Mouse (Mus musculus) embryonic fibroblast, embryonic 13.5 days (primary cell): ENCODE measurements at regions not wholly inside any gene's neighbourhood (a gene's known extent, or its start where the extent isn't known, plus 50 kb on each side); places are given as distances from the start of the nearest gene placed in this dataset.

Experiments
- H3K27ac ChIP-seq: 2 replicates; pipeline ENCODE4 v1.5.1; 2012; ENCODE audit warnings: low read length, control low read depth, inconsistent platforms; ENCODE audit not compliant: insufficient read depth
- H3K4me1 ChIP-seq: 2 replicates; pipeline ENCODE4 v1.6.1; 2011; ENCODE audit warnings: low read length; ENCODE audit not compliant: control insufficient read depth, insufficient read depth
- H3K4me3 ChIP-seq: 2 replicates; pipeline ENCODE4 v1.5.1; 2011; ENCODE audit warnings: mild to moderate bottlenecking, control low read depth, low read length; ENCODE audit not compliant: insufficient read depth
- CTCF ChIP-seq: IDR thresholded peaks from 2 replicates; pipeline ENCODE4 v1.5.1; 2011; ENCODE audit warnings: mild to moderate bottlenecking, control low read depth, low read length, moderate library complexity, borderline replicate concordance; ENCODE audit not compliant: insufficient read depth
- POLR2A ChIP-seq: IDR thresholded peaks from 2 replicates; pipeline ENCODE4 v1.6.1; 2011; ENCODE audit warnings: low read depth, mild to moderate bottlenecking, control low read depth, low read length, moderate library complexity

DNA sequence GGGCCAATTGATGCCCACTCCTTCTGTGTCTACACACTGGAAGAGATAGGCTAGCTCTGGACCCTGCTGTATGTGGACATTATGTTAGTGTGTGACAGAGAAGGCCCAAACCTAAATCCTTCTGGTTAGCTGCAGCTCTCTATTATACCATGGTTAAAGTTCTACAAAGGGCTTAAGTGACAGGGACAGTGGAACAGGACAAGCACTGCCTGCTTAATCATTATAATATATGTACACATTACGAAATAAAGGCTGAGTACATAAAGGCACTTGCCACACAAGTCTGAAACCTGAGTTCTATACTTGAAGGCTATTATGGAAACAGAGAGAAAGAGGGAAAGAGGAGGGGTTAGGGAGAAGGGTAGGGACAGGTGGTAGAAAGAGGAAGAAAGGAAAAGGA lies 55.2 kb downstream of the Rdh14 start:
- Histone ChIP-seq H3K4me3 (no peak overlapping the region), H3K4me1 (peaks cover 2% of the 10 kb centered on the region; the same call in 1 of the 2 replicates), H3K27ac (no peak overlapping the region)
- TF ChIP-seq POLR2A (no peak), CTCF (no peak)

DNA sequence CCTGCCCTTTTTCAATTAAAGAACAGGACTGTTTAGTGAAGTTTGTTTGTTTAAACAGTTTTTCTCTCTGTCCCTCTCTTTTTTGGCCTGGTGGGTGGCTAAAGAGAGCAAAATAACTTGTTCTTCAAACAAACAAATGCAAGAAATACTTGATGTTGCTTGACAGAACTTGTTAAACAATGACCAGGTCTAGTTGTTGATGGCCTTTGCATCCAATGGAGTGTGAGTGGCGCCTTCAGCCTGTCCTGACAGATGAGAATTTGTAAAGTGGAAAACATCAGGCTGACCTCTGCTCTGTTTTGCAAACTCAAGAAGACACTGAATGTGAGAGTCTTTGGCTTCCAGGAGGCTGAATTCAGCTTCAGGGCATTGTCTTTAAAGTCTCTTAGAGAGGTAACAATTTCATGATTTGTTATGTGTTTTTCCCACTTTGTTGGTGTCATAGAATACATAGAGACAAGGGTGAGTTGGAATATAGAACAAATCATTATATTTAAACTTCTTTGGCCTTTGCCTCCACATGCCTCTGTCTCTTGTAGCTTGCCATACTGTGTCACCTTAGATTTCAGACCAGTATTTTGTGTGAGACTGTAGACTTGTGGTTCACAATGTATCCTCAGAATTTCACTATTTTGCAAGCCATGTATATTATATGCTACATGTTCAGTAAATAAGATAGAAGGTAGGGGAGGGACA lies 67.5 kb downstream of the Rdh14 start:
- H3K4me1 ChIP-seq = 0 out of 2 replicates have a peak, but pooled peaks cover 2% of the 10 kb centered on the region
- H3K27ac ChIP-seq = no peak overlapping the region
- no peak overlapping the region for H3K4me3 ChIP-seq
- TF ChIP-seq CTCF (no peak), POLR2A (no peak)

- TF ChIP-seq POLR2A (no peak), CTCF (no peak)
- 0 out of 2 replicates have a peak, but pooled peaks cover 2% of the 10 kb centered on the region for H3K4me1 ChIP-seq
- H3K4me3 ChIP-seq = no peak overlapping the region
- peak overlapping the region; percentile 83 for H3K27ac ChIP-seq
These were observed 71.2 kb downstream of the Rdh14 start for GRCm38 (mm10) chr12:10461796-10462195.

DNA sequence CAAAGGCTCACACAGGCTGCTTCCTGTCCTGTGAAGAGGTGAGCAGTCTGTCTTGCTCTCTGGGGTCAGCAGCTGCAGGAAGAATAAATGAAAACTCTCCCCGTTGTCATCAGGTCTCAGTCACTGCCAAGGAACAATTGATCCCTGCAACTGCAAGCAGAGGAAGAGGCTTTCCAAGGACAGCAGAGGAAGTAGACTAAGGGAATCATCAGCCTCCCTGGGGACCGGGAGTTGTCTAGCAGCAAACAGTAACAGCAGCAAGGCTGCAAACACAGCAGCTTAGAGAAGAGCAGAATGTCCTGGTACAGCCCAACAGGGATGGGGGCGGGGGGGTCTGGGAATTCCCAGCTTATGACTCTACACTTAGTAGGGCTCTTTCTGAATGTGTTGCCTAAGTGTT lies 72.4 kb downstream of the Rdh14 start:
- Histone ChIP-seq H3K27ac (no peak overlapping the region; the same call in 1 of the 2 replicates), H3K4me1 (0 out of 2 replicates have a peak, but pooled peaks cover 2% of the 10 kb centered on the region), H3K4me3 (no peak overlapping the region)
- TF ChIP-seq CTCF (no peak), POLR2A (no peak)

DNA sequence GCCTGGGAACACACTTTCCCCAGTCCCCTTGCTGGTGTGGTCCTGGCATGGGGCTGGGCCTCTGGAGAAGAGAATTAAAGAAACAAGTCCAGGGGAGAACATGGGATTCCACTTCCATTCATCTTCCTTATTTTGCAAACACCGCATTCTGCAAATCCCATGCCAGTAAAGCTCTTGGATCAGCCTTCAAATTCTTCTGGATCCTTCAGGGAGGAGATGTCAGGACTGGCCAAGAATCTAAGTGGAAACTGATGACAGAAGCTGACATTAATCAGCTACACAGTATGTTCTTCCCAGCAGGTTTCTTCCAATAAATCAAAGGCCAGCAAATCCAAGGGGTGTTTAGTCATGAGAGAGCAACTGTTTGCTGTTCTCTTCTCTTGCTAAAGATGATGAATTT lies 83.4 kb downstream of the Rdh14 start:
- H3K27ac ChIP-seq = no peak overlapping the region
- TF ChIP-seq POLR2A = no peak
- TF ChIP-seq CTCF = no peak

GRCm38 (mm10) chr12:10480781-10481180 lies 90.2 kb downstream of the Rdh14 start:
- no peaks in the 10 kb centered on the region for H3K4me1 ChIP-seq
- no peak for TF ChIP-seq POLR2A
- TF ChIP-seq CTCF = no peak
- no peak overlapping the region for H3K27ac ChIP-seq
- H3K4me3 ChIP-seq = no peak overlapping the region

More for the DNA sequence above, 83.4 kb downstream of the Rdh14 start:
- no peak overlapping the region for H3K4me3 ChIP-seq
- H3K4me1 ChIP-seq = 0 out of 2 replicates have a peak, but pooled peaks cover 2% of the 10 kb centered on the region

DNA sequence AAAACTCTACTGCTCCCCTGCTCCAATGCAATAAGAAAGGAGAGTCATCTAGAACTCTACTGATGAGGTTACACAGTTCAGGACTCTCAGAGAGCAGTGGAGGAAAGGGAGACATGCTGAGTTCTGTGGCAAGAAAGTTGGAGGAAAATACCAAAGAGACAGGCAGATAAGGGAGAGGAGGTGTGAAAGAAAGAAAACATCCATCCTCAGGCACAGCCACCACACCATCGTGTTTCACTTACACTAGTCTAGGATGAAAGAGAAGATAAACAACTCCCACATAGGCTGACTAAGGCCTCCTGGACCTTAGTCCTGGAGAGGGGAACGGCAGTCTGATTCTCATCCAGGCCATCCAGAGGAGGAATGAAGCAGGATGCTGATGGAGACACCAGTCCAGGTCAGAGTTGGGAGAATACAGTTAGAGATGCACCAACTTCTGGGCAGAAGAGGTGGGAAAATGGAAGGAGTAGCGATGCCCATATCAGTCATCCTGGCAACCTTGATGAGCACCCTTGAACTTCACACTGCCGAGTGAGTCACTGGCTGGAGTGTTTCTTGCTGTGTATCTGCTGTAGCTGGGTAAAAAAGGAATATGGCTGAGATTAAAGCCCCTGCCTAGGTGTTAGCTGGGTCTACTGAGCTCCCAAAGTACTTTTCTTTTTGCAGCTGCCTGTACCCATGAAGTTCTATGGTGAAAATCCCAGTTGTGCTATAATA lies 91.9 kb downstream of the Rdh14 start:
- Histone ChIP-seq H3K27ac (no peak overlapping the region), H3K4me3 (no peak overlapping the region)
- TF ChIP-seq CTCF (no peak), POLR2A (no peak)

GRCm38 (mm10) chr12:10506721-10507120 lies 116.1 kb downstream of the Rdh14 start:
- Histone ChIP-seq H3K27ac (no peak overlapping the region), H3K4me3 (no peak overlapping the region), H3K4me1 (no peaks in the 10 kb centered on the region)
- no peak for TF ChIP-seq POLR2A
- no peak for TF ChIP-seq CTCF

More for the DNA sequence above, 91.9 kb downstream of the Rdh14 start:
- no peaks in the 10 kb centered on the region for H3K4me1 ChIP-seq

- no peak for TF ChIP-seq CTCF
- TF ChIP-seq POLR2A = no peak
- Histone ChIP-seq H3K27ac (peak overlapping the region; percentile 65), H3K4me1 (no peaks in the 10 kb centered on the region; the same call in none of the 2 replicates), H3K4me3 (no peak overlapping the region)
These were observed 123.0 kb downstream of the Rdh14 start for GRCm38 (mm10) chr12:10513526-10513925.

- TF ChIP-seq CTCF (no peak), POLR2A (no peak)
- no peak overlapping the region for H3K27ac ChIP-seq
- no peaks in the 10 kb centered on the region; the same call in none of the 2 replicates for H3K4me1 ChIP-seq
- H3K4me3 ChIP-seq = no peak overlapping the region
These were observed 123.7 kb downstream of the Rdh14 start for GRCm38 (mm10) chr12:10514278-10514677.
